Mouse (Mus musculus): ENCODE data around the gene Alg6.

Alg6 gene

GRCm38 (mm10) chr4:99714904-99715782 lies at the start of gene Alg6:
TSS of gene Alg6 (plus strand) at chr4:99715664.
- peak; percentile 96 for DNase-seq (ENCODE audit: low spot score)

- no peak for DNase-seq (ENCODE audit: low spot score)
Measured at GRCm38 (mm10) chr4:99670203-99670851, 45.1 kb upstream of the Alg6 start.

- DNase-seq (ENCODE audit: low spot score), result no peak
Measured at GRCm38 (mm10) chr4:99675191-99675590, 40.3 kb upstream of the Alg6 start.

- DNase-seq (ENCODE audit: low spot score), result no peak
Measured at GRCm38 (mm10) chr4:99683941-99684340, 31.5 kb upstream of the Alg6 start.

GRCm38 (mm10) chr4:99686308-99686707 lies 29.2 kb upstream of the Alg6 start:
- DNase-seq (ENCODE audit: low spot score), result peak; percentile 13

GRCm38 (mm10) chr4:99712583-99713183 lies 2.8 kb upstream of the Alg6 start:
- no peak for DNase-seq (ENCODE audit: low spot score)

- DNase-seq (ENCODE audit: low spot score), result no peak
Measured at GRCm38 (mm10) chr4:99713971-99714370, 1.5 kb upstream of the Alg6 start.

- no peak for DNase-seq (ENCODE audit: low spot score)
Measured at GRCm38 (mm10) chr4:99715783-99716416, 436 bp downstream of the Alg6 start.

- DNase-seq (ENCODE audit: low spot score), result no peak
Measured at GRCm38 (mm10) chr4:99717905-99718304, 2.4 kb downstream of the Alg6 start.

GRCm38 (mm10) chr4:99724331-99724730 lies 8.9 kb downstream of the Alg6 start:
- no peak for DNase-seq (ENCODE audit: low spot score)

- DNase-seq (ENCODE audit: low spot score), result no peak
Measured at GRCm38 (mm10) chr4:99725914-99726451, 10.5 kb downstream of the Alg6 start.

GRCm38 (mm10) chr4:99739836-99740235 lies 24.4 kb downstream of the Alg6 start:
- DNase-seq (ENCODE audit: low spot score), result peak; percentile 14

GRCm38 (mm10) chr4:99752426-99752825 lies 37.0 kb downstream of the Alg6 start:
- DNase-seq (ENCODE audit: low spot score), result no peak

GRCm38 (mm10) chr4:99766303-99766702 lies 50.8 kb downstream of the Alg6 start:
- no peak for DNase-seq (ENCODE audit: low spot score)

- peak; percentile 40 for DNase-seq (ENCODE audit: low spot score)
Measured at GRCm38 (mm10) chr4:99766753-99767152, 51.3 kb downstream of the Alg6 start.

GRCm38 (mm10) chr4:99770555-99770954 lies 55.1 kb downstream of the Alg6 start:
- no peak for DNase-seq (ENCODE audit: low spot score)

- DNase-seq (ENCODE audit: low spot score), result no peak
Measured at GRCm38 (mm10) chr4:99773041-99773440, 57.6 kb downstream of the Alg6 start.

- DNase-seq (ENCODE audit: low spot score), result peak; percentile 21
Measured at GRCm38 (mm10) chr4:99792365-99792764, 76.9 kb downstream of the Alg6 start.

Measured in embryo, embryonic 10.5 days (tissue).